Mouse (Mus musculus) lung, postnatal 0 days (tissue): ENCODE measurements at regions not wholly inside any gene's neighbourhood (a gene's known extent, or its start where the extent isn't known, plus 50 kb on each side); places are given as distances from the start of the nearest gene placed in this dataset.

ENCODE experiments used
- CTCF ChIP-seq: IDR thresholded peaks from 2 replicates; pipeline ENCODE4 v1.5.1; 2016; ENCODE audit warnings: antibody characterized with exemption, mild to moderate bottlenecking
- EP300 ChIP-seq: IDR thresholded peaks from 2 replicates; pipeline ENCODE4 v1.6.1; 2016; ENCODE audit warnings: antibody characterized with exemption, mild to moderate bottlenecking, control low read depth

- no peak for TF ChIP-seq CTCF
- no peak for TF ChIP-seq EP300
Measured at GRCm38 (mm10) chr17:48610107-48610506, 155.4 kb downstream of the Unc5cl start.
